Mouse (Mus musculus): ENCODE data around the gene Atp6v0b. TPM values are rescaled to one million over a fixed set of nuclear protein-coding genes. Genes with fewer than 3 reads are reported as not detected.

Atp6v0b gene
- polyA plus RNA-seq, 1 experiment = 137 TPM

- peak overlapping the region; percentile 42 for H3K27ac ChIP-seq (ENCODE audit: insufficient read depth, low read length)
- TF ChIP-seq POLR2A (IDR thresholded peaks at IDR 0.05; ENCODE audit: low read depth, low read length) = peak; percentile 31; the same call in 1 of the 2 replicates
- no peak for TF ChIP-seq CTCF (IDR thresholded peaks at IDR 0.05; ENCODE audit: borderline replicate concordance, insufficient read depth, low read length)
- H3K4me1 ChIP-seq (ENCODE audit: control insufficient read depth, insufficient read depth, low read length) = peaks cover 2% of the 10 kb centered on the region
- peak overlapping the region; percentile 78 for H3K4me3 ChIP-seq (ENCODE audit: insufficient read depth, low read length)
These were observed 51.5 kb downstream of the Atp6v0b start for GRCm38 (mm10) chr4:117835531-117836111.

DNA sequence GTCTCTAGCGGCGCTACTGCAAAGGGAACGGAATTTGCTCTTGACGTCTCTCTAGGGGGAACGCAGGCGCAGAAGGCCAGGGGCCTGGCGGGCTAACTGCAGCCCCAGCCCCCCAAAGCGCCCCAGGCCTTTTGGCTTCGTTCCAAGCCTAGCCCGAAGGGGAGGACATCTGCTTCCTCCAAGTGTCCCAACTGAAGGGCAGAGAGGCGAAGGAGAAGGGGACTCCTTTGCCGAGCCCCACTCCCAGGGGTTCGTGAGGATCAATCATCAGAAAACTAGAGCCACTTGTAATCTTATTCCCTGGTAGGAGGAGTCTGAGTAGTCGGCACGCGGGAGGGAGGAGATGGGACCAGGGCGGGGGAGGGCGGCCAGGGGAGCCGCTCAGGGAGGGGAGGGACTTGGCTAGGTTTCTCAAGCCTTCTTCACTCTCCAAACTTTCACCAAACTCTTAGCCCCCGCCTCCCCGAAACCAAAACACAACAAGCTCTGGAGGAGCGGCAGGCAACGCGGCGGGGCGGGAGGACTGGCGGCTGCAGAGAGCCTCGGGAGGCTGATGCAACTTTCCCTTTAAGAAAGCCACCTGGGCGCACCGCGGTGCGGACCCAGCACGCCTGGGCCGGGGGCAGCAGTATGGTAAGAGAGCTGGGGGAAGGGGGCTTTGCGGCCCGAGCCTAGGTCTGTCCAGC lies 52.1 kb downstream of the Atp6v0b start:
- Histone ChIP-seq H3K4me3 (ENCODE audit: insufficient read depth, low read length) (peak overlapping the region; percentile 78), H3K4me1 (ENCODE audit: control insufficient read depth, insufficient read depth, low read length) (peaks cover 3% of the 10 kb centered on the region), H3K27ac (ENCODE audit: insufficient read depth, low read length) (peak overlapping the region; percentile 42)
- TF ChIP-seq CTCF (IDR thresholded peaks at IDR 0.05; ENCODE audit: borderline replicate concordance, insufficient read depth, low read length) = no peak
- TF ChIP-seq POLR2A (IDR thresholded peaks at IDR 0.05; ENCODE audit: low read depth, low read length) = peak; percentile 62

- no peak for TF ChIP-seq POLR2A (IDR thresholded peaks at IDR 0.05; ENCODE audit: low read depth, low read length)
- TF ChIP-seq CTCF (IDR thresholded peaks at IDR 0.05; ENCODE audit: borderline replicate concordance, insufficient read depth, low read length) = no peak
- H3K4me3 ChIP-seq (ENCODE audit: insufficient read depth, low read length) = peak within 1 kb of the TSS; percentile 78
- H3K4me1 ChIP-seq (ENCODE audit: control insufficient read depth, insufficient read depth, low read length) = peaks cover 3% of the 10 kb centered on the region
These were observed 52.7 kb downstream of the Atp6v0b start, which contains the start of gene Slc6a9 for GRCm38 (mm10) chr4:117834457-117834844. Gene Slc6a9 (plus strand): TSS chr4:117834506.

More at GRCm38 (mm10) chr4:117834457-117834844, 52.7 kb downstream of the Atp6v0b start, which contains the start of gene Slc6a9:
- peak within 1 kb of the TSS; percentile 42 for H3K27ac ChIP-seq (ENCODE audit: insufficient read depth, low read length)

Other genes with a start within 250 kb of the Atp6v0b start
- gene Dmap1, start 205.1 kb downstream of the Atp6v0b start, polyA plus RNA-seq (2011; ENCODE audit: insufficient read length, low read depth, missing spikeins) = 17.9 and 18.6 TPM in 2 replicates
- gene Gm12845, start 162.9 kb downstream of the Atp6v0b start, polyA plus RNA-seq (2011; ENCODE audit: insufficient read length, low read depth, missing spikeins) = not detected in 2 replicates
- gene Klf17, start 121.7 kb downstream of the Atp6v0b start, polyA plus RNA-seq (2011; ENCODE audit: insufficient read length, low read depth, missing spikeins) = not detected in 2 replicates
- gene Slc6a9, start 52.8 kb downstream of the Atp6v0b start, polyA plus RNA-seq (2011; ENCODE audit: insufficient read length, low read depth, missing spikeins) = 26.0 and 44.0 TPM in 2 replicates
- gene Ccdc24, start 14.8 kb downstream of the Atp6v0b start, polyA plus RNA-seq (2011; ENCODE audit: insufficient read length, low read depth, missing spikeins) = 0.78 and 2.5 TPM in 2 replicates
- 43.8 and 45.6 TPM in 2 replicates for gene B4galt2, start 3.8 kb downstream of the Atp6v0b start, polyA plus RNA-seq (2011; ENCODE audit: insufficient read length, low read depth, missing spikeins)
- gene Dph2, start 4.7 kb upstream of the Atp6v0b start, polyA plus RNA-seq (2011; ENCODE audit: insufficient read length, low read depth, missing spikeins) = 6.6 and 10.0 TPM in 2 replicates
- gene Ipo13, start 27.7 kb upstream of the Atp6v0b start, polyA plus RNA-seq (2011; ENCODE audit: insufficient read length, low read depth, missing spikeins) = 44.3 and 45.6 TPM in 2 replicates
- gene Artn, start 42.4 kb upstream of the Atp6v0b start, polyA plus RNA-seq (2011; ENCODE audit: insufficient read length, low read depth, missing spikeins) = 2.7 and 5.8 TPM in 2 replicates
- 21.5 and 30.7 TPM in 2 replicates for gene St3gal3, start 247.6 kb upstream of the Atp6v0b start, polyA plus RNA-seq (2011; ENCODE audit: insufficient read length, low read depth, missing spikeins)

Data from embryonic fibroblast, embryonic 13.5 days (primary cell).